ENCODE assay signal across 22 mouse cellular contexts in genomic region chr1:150711438-150711837, GRCm38 (mm10).
DNase-seq lines count a peak whose midpoint lies in the region; ATAC-seq lines count a peak whose summit lies in the region.
"Had no signal": no experiment of that assay in that cellular context is flagged by ENCODE, and none has a peak within 500 bp of the region (broad histone marks: within the 10 kb centered on the region; RNA-seq: fewer than 3 reads in every experiment).

No protein-coding gene starts in this region.

- peaks cover 17% of the 10 kb centered on the region for H3K36me3 ChIP-seq in limb, embryonic 13.5 days
- peaks cover 10% of the 10 kb centered on the region for H3K36me3 ChIP-seq in limb, embryonic 10.5 days
- H3K36me3 ChIP-seq: hindbrain, embryonic 15.5 days; intestine, embryonic 15.5 days; midbrain, embryonic 15.5 days had no signal

- no peak overlapping the region for H3K4me3 ChIP-seq in limb, embryonic 13.5 days
- H3K4me3 ChIP-seq in limb, embryonic 10.5 days = no peak overlapping the region
- H3K4me3 ChIP-seq: forebrain, embryonic 10.5 days; heart, embryonic 15.5 days; hindbrain, embryonic 15.5 days; intestine, embryonic 15.5 days; midbrain, embryonic 15.5 days; myocyte had no signal

- peak; percentile 10 for DNase-seq in heart, adult 8-10 months (ENCODE audit: low spot score)
- DNase-seq in heart, adult 11 months = no peak
- DNase-seq in limb, embryonic 10.5 days (ENCODE audit: low spot score) = no peak
- DNase-seq in ovary, postnatal 14 days (ENCODE audit: low spot score) = peak; percentile 27
- no peak for DNase-seq in ovary, adult 18-20 months (ENCODE audit: low spot score)
- DNase-seq in skeletal muscle tissue, adult 2 months (ENCODE audit: low read depth, low spot score) = peak; percentile 4
- no peak for DNase-seq in cerebellum, adult 8-10 months
- DNase-seq: adrenal gland, postnatal 25 days; B cell, adult 2 months; cerebellum, adult 11 months; cerebellum, postnatal 25 days; embryo, embryonic 11 days; liver, postnatal 0 days; right cerebral cortex, postnatal 4 days had no signal

- no peak overlapping the region for H3K27ac ChIP-seq in limb, embryonic 13.5 days
- no peak overlapping the region for H3K27ac ChIP-seq in limb, embryonic 10.5 days
- H3K27ac ChIP-seq: forebrain, embryonic 10.5 days; heart, embryonic 15.5 days; hindbrain, embryonic 15.5 days; intestine, embryonic 15.5 days; midbrain, embryonic 15.5 days; stomach, postnatal 0 days had no signal

- ATAC-seq in limb, embryonic 13.5 days (ENCODE audit: low FRiP score, low read depth) = peak; percentile 71
- ATAC-seq: intestine, embryonic 15.5 days; liver, postnatal 0 days; midbrain, embryonic 15.5 days had no signal

- H3K9ac ChIP-seq in limb, embryonic 13.5 days = no peak overlapping the region
- H3K9ac ChIP-seq: heart, embryonic 15.5 days; hindbrain, embryonic 15.5 days; intestine, embryonic 15.5 days; liver, postnatal 0 days; midbrain, embryonic 15.5 days had no signal

- H3K27me3 ChIP-seq in limb, embryonic 13.5 days = no peaks in the 10 kb centered on the region
- H3K27me3 ChIP-seq in limb, embryonic 10.5 days (ENCODE audit: low read depth, poor library complexity, severe bottlenecking) = no peaks in the 10 kb centered on the region
- H3K27me3 ChIP-seq: heart, embryonic 15.5 days; hindbrain, embryonic 15.5 days; intestine, embryonic 15.5 days; midbrain, embryonic 15.5 days had no signal

- no peak overlapping the region for H3K4me2 ChIP-seq in limb, embryonic 13.5 days (replicated peaks)
- H3K4me2 ChIP-seq: heart, embryonic 15.5 days; hindbrain, embryonic 15.5 days; intestine, embryonic 15.5 days; midbrain, embryonic 15.5 days had no signal

- H3K9me3 ChIP-seq in limb, embryonic 13.5 days = no peaks in the 10 kb centered on the region
- no peaks in the 10 kb centered on the region for H3K9me3 ChIP-seq in limb, embryonic 10.5 days (replicated peaks)
- H3K9me3 ChIP-seq: forebrain, embryonic 10.5 days; heart, embryonic 15.5 days; hindbrain, embryonic 15.5 days; intestine, embryonic 15.5 days; midbrain, embryonic 15.5 days had no signal

- H3K4me1 ChIP-seq in limb, embryonic 13.5 days = peaks cover 6% of the 10 kb centered on the region
- peaks cover 6% of the 10 kb centered on the region; the same call in 1 of the 2 replicates for H3K4me1 ChIP-seq in limb, embryonic 10.5 days
- H3K4me1 ChIP-seq: forebrain, embryonic 10.5 days; heart, embryonic 15.5 days; hindbrain, embryonic 15.5 days; intestine, embryonic 15.5 days; midbrain, embryonic 15.5 days had no signal

- WGBS in limb, embryonic 13.5 days = 47% methylated on average over 5 of the region's 5 CpGs
- WGBS in limb, embryonic 10.5 days = 82% methylated on average over 5 of the region's 5 CpGs

Comparison
In these comparisons a context has a peak if more than half of its experiments do, and no peak if none do; other contexts are left out.
1. DNase-seq: peak in heart, adult 8-10 months (single experiment), ovary, postnatal 14 days (single experiment) and skeletal muscle tissue, adult 2 months (single experiment); none in heart, adult 11 months (single experiment), limb, embryonic 10.5 days (single experiment), ovary, adult 18-20 months (single experiment) and cerebellum, adult 8-10 months (single experiment).